Mouse (Mus musculus) frontal cortex, adult 2 months (tissue): ENCODE results near the gene Art2b. TPM values are rescaled to one million over a fixed set of nuclear protein-coding genes. Genes with fewer than 3 reads are reported as not detected.
"Not testable (repeated sequence)": the region's sequence is repeated elsewhere in the genome, so short reads cannot be mapped to it uniquely, and the experiment has no call there.

Source experiments
- DNase-seq, 2 experiments: peaks; one replicate each; pipeline ENCODE4 v3.0.0; 2022; ENCODE audit warnings: low spot score in 1 of 2; ENCODE audit errors: extremely low spot score in 1 of 2
- polyA plus RNA-seq: library from polyadenylated mRNA; depleted of rRNA; stranded (reverse); fragments of >200 nt; gene quantifications from 2 replicates; pipeline ENCODE4 v1.2.3, GENCODE M21; 2012

Art2b gene
- polyA plus RNA-seq, 1 experiment: not detected

- not testable (repeated sequence) for DNase-seq
These were observed 11.8 kb downstream of the Art2b start for GRCm38 (mm10) chr7:101573636-101574035.

GRCm38 (mm10) chr7:101564086-101564485, 21.3 kb downstream of the Art2b start:
- DNase-seq: no peak

DNA sequence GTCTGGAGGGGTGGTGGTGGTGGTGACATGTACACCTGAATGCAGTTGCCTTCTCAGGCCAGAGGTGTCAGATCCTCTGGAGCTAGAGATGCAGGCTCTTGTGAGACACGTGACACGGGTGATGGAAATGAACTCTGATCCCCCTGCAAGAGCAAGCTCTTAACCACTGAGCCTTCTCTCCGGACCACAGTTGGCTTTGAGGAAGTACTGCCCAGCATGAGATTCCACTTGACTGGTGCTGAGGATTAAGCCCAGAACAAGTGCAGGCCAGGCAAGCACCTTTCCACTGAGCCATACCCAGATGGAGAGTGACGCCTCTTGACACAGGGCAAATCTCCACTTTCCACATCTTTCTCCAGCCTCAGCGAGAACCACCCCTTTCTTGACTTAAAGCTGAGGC, 26.0 kb downstream of the Art2b start:
- DNase-seq: not testable (repeated sequence)

DNA sequence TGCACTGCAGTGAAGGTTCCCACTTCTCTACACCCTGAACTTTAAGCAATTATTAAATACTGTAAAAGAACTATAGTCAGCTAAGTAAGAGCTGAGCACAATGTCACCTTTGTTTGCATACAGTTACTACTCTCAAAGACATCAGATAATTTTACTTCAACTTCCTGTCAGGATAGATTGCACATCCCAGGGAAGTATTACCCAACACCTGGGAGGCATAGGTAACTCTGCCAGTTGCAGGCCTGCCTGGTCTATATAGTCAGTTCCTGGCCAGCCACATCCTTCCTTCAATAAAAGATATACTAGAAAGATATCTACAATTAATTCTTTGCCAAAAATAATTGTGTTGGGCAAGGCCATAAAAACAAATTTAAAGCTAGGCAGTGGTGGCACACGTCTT, 28.0 kb downstream of the Art2b start:
- DNase-seq: no peak

GRCm38 (mm10) chr7:101555473-101555872, 29.9 kb downstream of the Art2b start:
- DNase-seq: not testable (repeated sequence)

DNA sequence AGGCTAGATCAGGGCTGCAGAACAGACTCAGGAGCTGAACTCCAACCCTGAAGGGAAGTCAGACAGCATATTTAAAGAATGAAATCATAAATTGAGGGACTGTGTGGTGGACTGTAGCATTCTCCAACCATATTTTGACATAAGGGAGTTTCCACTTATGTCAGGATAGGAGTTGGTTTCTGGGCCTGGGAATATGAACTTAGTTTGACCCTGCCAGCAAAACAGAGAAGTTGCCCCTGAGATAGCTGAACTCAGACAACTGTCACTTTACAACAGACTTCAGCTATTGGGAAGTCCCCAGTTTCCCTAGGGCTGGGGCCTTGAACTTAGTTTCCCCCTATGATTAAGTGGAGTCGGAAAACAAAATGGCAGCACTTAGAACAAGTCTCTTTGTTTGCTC, 33.9 kb downstream of the Art2b start:
- no peak for DNase-seq

DNA sequence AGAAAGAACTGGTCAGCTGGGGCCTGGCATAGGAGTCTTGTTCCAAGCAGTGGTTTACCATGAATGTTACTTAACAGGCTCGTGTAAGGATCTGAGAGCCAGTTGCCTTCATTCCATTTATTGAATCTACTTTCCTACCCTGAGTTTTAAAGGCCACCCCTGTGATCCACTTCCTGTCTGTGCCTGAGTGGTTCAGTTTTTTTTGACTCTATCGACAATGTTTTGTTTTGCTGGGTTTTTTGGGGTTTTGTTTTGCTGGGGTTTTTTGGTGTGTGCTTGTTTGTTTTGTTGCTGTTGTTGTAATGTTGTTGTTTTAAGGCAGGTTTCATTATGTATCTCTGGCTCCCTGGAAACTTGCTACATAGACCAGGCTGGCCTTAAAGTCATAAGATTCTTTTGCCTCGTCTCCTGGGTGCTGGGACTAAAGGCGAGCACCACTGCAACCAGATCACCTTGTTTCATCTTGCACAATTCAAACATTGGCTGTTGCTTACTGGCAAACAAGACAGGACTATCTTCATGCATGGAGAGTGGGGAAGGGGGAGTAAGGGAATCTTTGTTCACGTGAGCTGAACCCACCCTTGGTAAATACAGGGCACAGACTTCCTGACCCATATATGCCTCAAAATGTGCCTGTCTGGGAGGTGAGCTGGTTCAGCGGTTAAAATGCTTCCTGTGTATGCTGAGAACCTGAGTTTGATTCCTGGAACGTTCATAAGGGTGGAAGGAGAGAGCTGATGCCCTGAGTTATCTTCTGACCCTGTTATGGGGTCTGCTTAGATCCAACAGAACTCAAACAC, 34.5 kb downstream of the Art2b start:
- DNase-seq: no peak

DNA sequence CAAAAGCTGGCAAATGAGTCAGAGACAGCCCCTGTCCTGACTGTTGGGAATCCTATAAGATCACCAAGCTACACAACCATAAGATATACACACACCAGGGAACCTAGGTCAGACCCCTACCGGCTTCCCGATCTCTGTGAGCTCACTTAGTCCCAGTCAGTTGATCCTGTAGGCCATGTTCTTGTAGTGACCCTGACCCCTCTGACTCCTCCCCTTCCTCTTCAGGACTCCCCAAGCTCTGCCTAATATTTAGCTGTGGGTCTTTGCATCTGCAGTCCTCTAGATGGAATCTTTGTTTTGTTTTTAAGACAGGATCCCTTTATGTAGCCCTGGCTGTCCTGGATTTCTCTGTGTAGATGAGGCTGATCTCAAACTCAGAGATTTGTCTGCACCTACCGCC, 36.1 kb downstream of the Art2b start:
- DNase-seq: no peak

DNA sequence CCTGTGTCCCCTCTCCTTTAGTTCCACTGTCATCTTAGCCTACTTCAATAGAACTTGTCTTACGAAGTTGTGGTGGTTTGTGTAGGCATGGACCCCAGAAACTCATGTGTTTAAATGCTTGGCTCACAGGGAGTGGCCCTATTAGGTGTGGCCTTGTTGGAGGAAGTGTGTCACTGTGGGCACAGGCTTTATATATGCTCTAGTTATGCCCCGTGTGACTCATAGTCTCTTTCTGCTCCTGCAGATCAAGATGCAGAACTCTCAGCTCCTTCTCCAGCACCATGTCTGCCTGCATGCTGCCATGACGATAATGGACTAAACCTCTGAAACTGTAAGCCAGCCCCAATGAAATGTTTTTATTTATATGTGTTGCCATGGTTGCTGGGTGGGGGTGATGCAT, 37.7 kb downstream of the Art2b start:
- no peak for DNase-seq

DNA sequence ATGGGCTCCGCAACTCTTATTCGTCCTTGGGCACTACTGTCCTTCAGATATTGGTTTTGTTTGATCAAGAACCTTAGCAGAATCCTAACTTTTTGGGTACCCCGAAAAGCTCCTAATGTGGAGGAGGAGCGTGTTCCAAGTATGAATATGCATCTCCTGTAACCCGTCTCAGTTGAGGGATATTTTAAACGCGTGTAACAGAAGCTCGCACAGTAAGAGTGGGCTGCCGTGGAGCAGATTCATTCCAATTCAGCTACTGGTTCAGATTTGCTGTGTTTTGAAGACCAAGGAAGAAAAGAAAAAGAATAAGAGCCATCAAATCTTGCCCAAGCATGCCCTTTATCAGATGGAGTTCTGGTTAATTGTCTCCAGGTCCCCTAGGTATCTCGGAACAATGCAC, 43.7 kb downstream of the Art2b start:
- peak; percentile 58 to 77 for DNase-seq

DNA sequence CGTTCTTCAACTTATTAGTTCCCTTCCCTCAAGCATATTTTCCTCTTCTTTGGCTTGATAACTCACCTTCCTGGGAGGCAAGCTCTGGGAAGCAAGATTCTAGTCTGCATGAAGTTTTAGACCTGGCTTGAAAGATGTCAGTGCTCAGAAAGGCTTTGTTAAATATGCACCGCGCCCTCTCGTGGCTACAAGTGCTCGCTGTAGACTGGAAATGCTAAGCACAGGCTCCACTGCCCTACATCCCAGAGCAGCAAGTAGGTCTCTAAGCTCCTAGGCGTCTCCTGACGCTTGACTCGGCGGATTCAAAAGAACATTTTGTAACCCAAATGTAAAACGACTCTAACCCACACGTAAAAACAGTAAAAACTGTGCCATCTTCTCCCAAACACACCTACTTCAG, 44.3 kb downstream of the Art2b start:
- DNase-seq: peak; percentile 83 to 92

GRCm38 (mm10) chr7:101540684-101541083, 44.7 kb downstream of the Art2b start:
- no peak for DNase-seq

GRCm38 (mm10) chr7:101539774-101540173, 45.6 kb downstream of the Art2b start:
- DNase-seq: peak in 1 of 2 experiments; percentile 37

- peak; percentile 59 to 89 for DNase-seq
These were observed 47.1 kb downstream of the Art2b start for GRCm38 (mm10) chr7:101538141-101538933.

DNA sequence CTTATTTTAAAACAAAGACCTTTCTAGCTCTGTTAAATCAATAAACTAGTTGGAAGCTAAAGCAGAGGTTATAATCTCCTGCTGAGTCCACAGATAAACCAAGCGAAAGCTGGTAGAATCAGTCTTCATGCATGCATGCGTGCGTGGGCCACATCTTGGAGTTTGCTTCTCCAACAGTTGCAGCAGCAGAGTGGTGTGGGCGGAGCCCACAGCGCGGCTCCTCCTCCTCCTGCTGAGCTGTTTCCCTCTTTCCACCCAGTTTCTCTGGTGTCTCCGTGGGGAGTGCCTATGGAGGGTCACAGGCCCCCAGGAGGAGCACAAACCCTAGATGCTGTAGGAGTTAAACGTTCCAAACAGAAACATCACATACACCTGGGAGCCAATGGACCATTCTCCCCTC, 47.9 kb downstream of the Art2b start:
- peak in 1 of 2 experiments; percentile 64 for DNase-seq

DNA sequence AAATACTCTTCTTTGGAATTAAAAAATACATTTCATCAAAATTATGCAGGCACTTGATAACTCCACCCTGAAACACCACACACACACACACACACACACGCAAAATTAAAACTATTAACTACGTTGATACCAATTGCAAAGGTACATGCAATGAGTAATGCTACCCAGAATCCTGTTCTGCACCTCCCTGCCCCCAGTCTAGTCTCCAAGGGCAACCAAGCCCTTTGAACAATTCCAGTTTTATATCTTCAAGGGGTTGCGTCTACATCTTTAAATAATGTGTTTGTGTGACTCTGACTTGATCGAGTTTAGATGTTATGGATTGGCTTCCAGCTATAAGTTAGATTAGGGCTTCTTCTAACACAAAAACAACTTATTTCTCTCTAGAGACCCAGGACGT, 49.9 kb downstream of the Art2b start:
- no peak for DNase-seq

- no peak for DNase-seq
These were observed 50.3 kb downstream of the Art2b start for GRCm38 (mm10) chr7:101535102-101535501.

GRCm38 (mm10) chr7:101534428-101534827, 51.0 kb downstream of the Art2b start:
- DNase-seq: no peak
